Mouse (Mus musculus) forebrain, postnatal 0 days (tissue): ENCODE measurements around the gene Prkca. TPM values are rescaled to one million over a fixed set of nuclear protein-coding genes. Genes with fewer than 3 reads are reported as not detected.

Experiments used
- ATAC-seq: fragments of 200-750 bp; cut with Nextera tagmentation; 2 replicates; pipeline ENCODE4 v1.8.0; 2017; ENCODE audit warnings: mild to moderate bottlenecking, moderate library complexity
- DNase-seq: peaks from one replicate; pipeline ENCODE4 v3.0.0-alpha.2; 2015
- H3K27ac ChIP-seq: fragments of 300-500 bp; sonication (generic); 2 replicates; pipeline ENCODE4 v1.5.1; 2014; ENCODE audit warnings: low read depth, mild to moderate bottlenecking, antibody characterized with exemption, low read length, moderate library complexity, mixed read lengths
- H3K27me3 ChIP-seq: fragments of 300-500 bp; sonication (generic); 2 replicates; pipeline ENCODE4 v1.6.1; 2014; ENCODE audit warnings: mild to moderate bottlenecking, low read length, mixed read lengths; ENCODE audit not compliant: insufficient read depth
- H3K36me3 ChIP-seq: fragments of 300-500 bp; sonication (generic); 2 replicates; pipeline ENCODE4 v1.6.1; 2014; ENCODE audit warnings: mild to moderate bottlenecking, moderate library complexity; ENCODE audit not compliant: insufficient read depth
- H3K4me1 ChIP-seq: fragments of 300-500 bp; sonication (generic); 2 replicates; pipeline ENCODE4 v1.6.1; 2014; ENCODE audit warnings: antibody characterized with exemption; ENCODE audit not compliant: insufficient read depth
- H3K4me2 ChIP-seq: fragments of 300-500 bp; sonication (generic); 2 replicates; pipeline ENCODE4 v1.6.1; 2014; ENCODE audit warnings: low read depth, mild to moderate bottlenecking, moderate library complexity
- H3K4me3 ChIP-seq: fragments of 300-500 bp; sonication (generic); 2 replicates; pipeline ENCODE4 v1.5.1; 2014; ENCODE audit warnings: low read depth, low read length, mixed read lengths
- H3K9ac ChIP-seq: fragments of 300-500 bp; sonication (generic); 2 replicates; pipeline ENCODE4 v1.6.1; 2014; ENCODE audit warnings: mild to moderate bottlenecking
- H3K9me3 ChIP-seq: fragments of 300-500 bp; sonication (generic); 2 replicates; pipeline ENCODE4 v1.6.1; 2016; ENCODE audit warnings: low read length
- CTCF ChIP-seq: sonication (generic); IDR thresholded peaks from 2 replicates; pipeline ENCODE4 v1.5.1; 2016; ENCODE audit warnings: antibody characterized with exemption, control low read depth, low read depth
- WGBS: fragments of 180-500 bp; shearing (Covaris S2); extraction: QIAGEN DNeasy Blood & Tissue Kit; methylation state at CpG from one replicate; pipeline ENCODE4 v1.1.7; 2014; 5-methylcytosine and 5-hydroxymethylcytosine counted together
- polyA plus RNA-seq: library from polyadenylated mRNA; unstranded; fragments of >200 nt; fragmentation: Nextera tagmentation; extraction: Ambion mirVana; gene quantifications from 2 replicates; pipeline ENCODE4 v1.2.1, GENCODE M21; 2015
- total RNA-seq: library from RNA; depleted of rRNA; stranded (reverse); fragments of >200 nt; gene quantifications from 2 replicates; pipeline ENCODE4 v1.2.3, GENCODE M21; 2014; rRNA removed

Prkca gene
- total RNA-seq (25.9 and 30.0 TPM in 2 replicates), polyA plus RNA-seq (3.9 and 5.0 TPM in 2 replicates)

- Histone ChIP-seq H3K4me1 (peaks cover 7% of the 10 kb centered on the region; the same call in 1 of the 2 replicates), H3K4me3 (peak within 1 kb of the TSS; percentile 76), H3K36me3 (no peaks in the 10 kb centered on the region), H3K9ac (peak within 1 kb of the TSS; percentile 81), H3K9me3 (no peaks in the 10 kb centered on the region), H3K27me3 (no peaks in the 10 kb centered on the region), H3K27ac (peak within 1 kb of the TSS; percentile 89), H3K4me2 (peak within 1 kb of the TSS; percentile 99)
- ATAC-seq (peak; percentile 95), DNase-seq (peak; percentile 98)
- WGBS = 3% methylated on average over 59 of the region's 63 CpGs
- TF ChIP-seq CTCF = no peak
Measured at GRCm38 (mm10) chr11:108343789-108344462, at the start of gene Prkca. TSS of gene Prkca (minus strand) at chr11:108343928.

GRCm38 (mm10) chr11:108385666-108386024, 41.9 kb upstream of the Prkca start:
- no peaks in the 10 kb centered on the region for H3K9me3 ChIP-seq
- no peak overlapping the region for H3K9ac ChIP-seq
- no peak for TF ChIP-seq CTCF
- no peaks in the 10 kb centered on the region for H3K4me1 ChIP-seq
- ATAC-seq (no peak), DNase-seq (no peak)
- H3K27me3 ChIP-seq = no peaks in the 10 kb centered on the region
- H3K27ac ChIP-seq = no peak overlapping the region
- no peaks in the 10 kb centered on the region for H3K36me3 ChIP-seq
- no peak overlapping the region for H3K4me2 ChIP-seq
- 93% methylated on average over 1 of the region's 1 CpGs for WGBS
- no peak overlapping the region for H3K4me3 ChIP-seq

- no peak overlapping the region for H3K4me3 ChIP-seq
- no peak overlapping the region for H3K9ac ChIP-seq
- DNase-seq (peak; percentile 10), ATAC-seq (no peak)
- no peak overlapping the region for H3K4me2 ChIP-seq
- H3K9me3 ChIP-seq = no peaks in the 10 kb centered on the region
- no peaks in the 10 kb centered on the region for H3K4me1 ChIP-seq
- WGBS = 50% methylated on average over 4 of the region's 4 CpGs
- no peak for TF ChIP-seq CTCF
- H3K36me3 ChIP-seq = no peaks in the 10 kb centered on the region
- H3K27me3 ChIP-seq = no peaks in the 10 kb centered on the region
- no peak overlapping the region for H3K27ac ChIP-seq
Measured at GRCm38 (mm10) chr11:108384920-108385665, 41.4 kb upstream of the Prkca start.

GRCm38 (mm10) chr11:108382664-108383063, 38.9 kb upstream of the Prkca start:
- WGBS = 77% methylated on average over 3 of the region's 3 CpGs
- Histone ChIP-seq H3K4me2 (no peak overlapping the region), H3K4me1 (0 out of 2 replicates have a peak, but pooled peaks cover 3% of the 10 kb centered on the region), H3K9ac (no peak overlapping the region), H3K4me3 (no peak overlapping the region), H3K9me3 (no peaks in the 10 kb centered on the region), H3K27me3 (no peaks in the 10 kb centered on the region), H3K27ac (no peak overlapping the region), H3K36me3 (no peaks in the 10 kb centered on the region)
- DNase-seq = no peak
- ATAC-seq = no peak
- TF ChIP-seq CTCF = no peak

- TF ChIP-seq CTCF = no peak
- DNase-seq = no peak
- 0 out of 2 replicates have a peak, but pooled peaks cover 3% of the 10 kb centered on the region for H3K4me1 ChIP-seq
- 71% methylated on average over 4 of the region's 4 CpGs for WGBS
- ATAC-seq = no peak
- H3K9me3 ChIP-seq = no peaks in the 10 kb centered on the region
- H3K36me3 ChIP-seq = no peaks in the 10 kb centered on the region
- no peaks in the 10 kb centered on the region for H3K27me3 ChIP-seq
- no peak overlapping the region for H3K9ac ChIP-seq
- no peak overlapping the region for H3K4me3 ChIP-seq
- H3K4me2 ChIP-seq = no peak overlapping the region
- no peak overlapping the region for H3K27ac ChIP-seq
Measured at GRCm38 (mm10) chr11:108378363-108378751, 34.6 kb upstream of the Prkca start.

- ATAC-seq (peak; percentile 98), DNase-seq (peak; percentile 95)
- peak; percentile 98 for TF ChIP-seq CTCF
- peak overlapping the region; percentile 45 for H3K4me2 ChIP-seq
- H3K27ac ChIP-seq = no peak overlapping the region
- no peaks in the 10 kb centered on the region for H3K9me3 ChIP-seq
- 0 out of 2 replicates have a peak overlapping the region, but pooled peaks have one; percentile 9 for H3K4me3 ChIP-seq
- H3K27me3 ChIP-seq = no peaks in the 10 kb centered on the region
- 17% methylated on average over 19 of the region's 19 CpGs for WGBS
- 0 out of 2 replicates have a peak, but pooled peaks cover 3% of the 10 kb centered on the region for H3K4me1 ChIP-seq
- H3K9ac ChIP-seq = no peak overlapping the region
- H3K36me3 ChIP-seq = no peaks in the 10 kb centered on the region
Measured at GRCm38 (mm10) chr11:108377680-108378362, 34.1 kb upstream of the Prkca start.
